Mouse (Mus musculus): ENCODE measurements around the gene Iffo1.
"Not testable (repeated sequence)": the region's sequence is repeated elsewhere in the genome, so short reads cannot be mapped to it uniquely, and the experiment has no call there.

Gene Iffo1

DNA sequence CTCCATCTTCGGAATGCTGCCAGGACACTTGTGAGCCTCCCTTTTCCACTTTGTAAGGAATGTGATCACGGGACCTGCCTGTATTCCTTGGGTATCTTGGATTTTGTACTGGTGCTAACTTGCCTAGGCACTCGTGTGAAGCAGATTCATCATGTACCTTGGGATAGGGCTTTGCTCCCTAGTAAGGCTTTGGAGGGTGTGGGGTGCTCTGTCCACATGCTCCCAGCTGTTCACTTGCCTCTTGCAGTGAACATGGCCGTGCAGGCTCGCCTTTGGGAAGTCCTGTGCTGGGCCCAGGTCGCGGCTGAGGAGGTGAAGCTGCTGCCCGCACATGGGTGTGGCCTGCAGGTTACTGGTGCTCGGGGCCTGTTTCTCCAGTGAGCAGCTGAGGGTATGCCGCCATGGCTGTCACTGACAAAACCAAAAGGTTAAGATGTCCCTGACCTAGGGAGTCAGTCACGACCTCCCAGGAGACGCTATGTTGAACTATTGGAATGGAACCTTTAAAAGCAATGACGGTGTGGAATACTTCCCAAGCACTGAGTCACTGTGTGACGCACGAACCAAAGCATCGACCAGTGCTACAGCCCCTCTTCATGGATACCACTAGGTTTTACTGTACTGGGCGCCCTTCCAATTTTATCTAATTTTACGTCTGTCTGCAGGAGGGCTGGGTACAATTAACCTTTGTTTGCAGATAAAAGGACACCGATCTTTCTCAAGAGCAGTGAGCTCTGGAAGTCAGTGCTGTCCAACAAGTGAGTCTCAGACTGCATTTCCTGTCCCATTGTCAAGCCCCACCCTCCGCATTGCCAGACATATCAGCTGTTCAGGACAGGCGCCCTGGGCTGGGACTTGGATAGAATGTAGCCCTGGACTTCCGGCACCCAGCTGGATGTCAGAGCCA is 16.1 kb downstream of the Iffo1 start:
- DNase-seq (ENCODE audit: low spot score), result peak; percentile 85

DNA sequence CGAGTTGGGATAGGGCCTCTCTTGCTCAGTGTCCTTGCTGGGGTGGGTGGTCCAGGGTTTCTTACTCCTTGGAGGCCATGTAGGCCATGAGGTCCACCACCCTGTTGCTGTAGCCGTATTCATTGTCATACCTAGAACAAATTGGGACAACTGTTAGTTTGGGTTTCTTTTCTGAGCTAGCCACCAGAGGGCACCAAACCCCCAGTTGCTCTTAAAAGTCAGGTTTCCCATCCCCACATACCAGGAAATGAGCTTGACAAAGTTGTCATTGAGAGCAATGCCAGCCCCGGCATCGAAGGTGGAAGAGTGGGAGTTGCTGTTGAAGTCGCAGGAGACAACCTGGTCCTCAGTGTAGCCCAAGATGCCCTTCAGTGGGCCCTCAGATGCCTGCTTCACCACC is 16.9 kb downstream of the Iffo1 start:
- peak; percentile 58 for DNase-seq (ENCODE audit: low spot score)

DNA sequence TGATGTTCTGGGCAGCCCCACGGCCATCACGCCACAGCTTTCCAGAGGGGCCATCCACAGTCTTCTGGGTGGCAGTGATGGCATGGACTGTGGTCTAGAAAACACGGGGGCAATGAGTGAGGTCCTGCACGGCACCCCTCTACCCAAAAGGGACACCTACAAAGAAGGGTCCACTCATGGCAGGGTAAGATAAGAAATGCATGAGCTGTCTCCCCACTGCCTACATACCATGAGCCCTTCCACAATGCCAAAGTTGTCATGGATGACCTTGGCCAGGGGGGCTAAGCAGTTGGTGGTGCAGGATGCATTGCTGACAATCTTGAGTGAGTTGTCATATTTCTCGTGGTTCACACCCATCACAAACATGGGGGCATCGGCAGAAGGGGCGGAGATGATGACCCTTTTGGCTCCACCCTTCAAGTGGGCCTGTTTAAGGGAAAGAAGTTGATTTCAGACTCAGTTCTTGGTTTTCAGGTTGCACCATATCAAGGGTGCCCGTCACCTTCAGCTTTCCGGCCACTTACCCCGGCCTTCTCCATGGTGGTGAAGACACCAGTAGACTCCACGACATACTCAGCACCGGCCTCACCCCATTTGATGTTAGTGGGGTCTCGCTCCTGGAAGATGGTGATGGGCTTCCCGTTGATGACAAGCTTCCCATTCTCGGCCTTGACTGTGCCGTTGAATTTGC is 17.7 kb downstream of the Iffo1 start:
- DNase-seq (ENCODE audit: low spot score), result not testable (repeated sequence)

DNA sequence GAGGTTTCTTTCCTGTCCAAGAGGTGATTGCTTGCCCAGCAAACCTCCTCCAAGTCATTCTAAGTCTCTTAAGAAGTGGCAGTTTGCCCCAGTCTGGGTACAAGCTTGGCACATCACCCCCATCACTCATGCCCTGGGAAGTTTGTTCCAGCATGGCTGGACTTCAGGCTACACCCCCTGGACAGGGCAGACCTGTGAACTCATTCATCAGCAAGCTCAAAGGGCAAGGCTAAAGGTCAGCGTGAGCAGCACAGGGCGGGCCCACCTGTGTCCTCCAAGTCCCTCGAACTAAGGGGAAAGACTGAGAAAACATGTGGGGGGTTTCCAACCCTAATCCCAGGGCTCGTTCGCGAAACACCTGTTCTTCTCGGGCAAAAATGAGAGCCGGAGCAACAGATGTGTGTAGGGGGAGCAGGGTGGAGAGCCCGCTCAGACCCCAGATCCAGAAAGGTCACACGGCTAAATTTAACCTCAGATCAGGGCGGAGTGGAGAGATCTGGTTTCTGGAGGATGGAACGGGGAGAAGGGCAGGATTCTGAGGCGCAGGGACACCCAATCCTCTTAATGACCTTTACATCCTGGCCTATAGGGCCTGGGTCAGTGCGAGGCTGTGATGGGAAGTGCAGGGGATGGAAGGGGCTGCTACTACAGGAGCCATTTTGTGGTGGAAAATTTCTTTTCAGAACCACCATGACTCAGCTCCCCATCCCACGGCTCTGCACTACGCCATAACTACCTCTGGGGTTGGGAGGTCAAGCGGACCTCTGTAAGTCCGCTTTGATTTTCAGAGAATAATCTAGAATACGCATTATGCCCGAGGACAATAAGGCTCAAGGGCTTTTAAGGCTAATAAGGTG is 19.0 kb downstream of the Iffo1 start:
- DNase-seq (ENCODE audit: low spot score), result peak; percentile 80

DNA sequence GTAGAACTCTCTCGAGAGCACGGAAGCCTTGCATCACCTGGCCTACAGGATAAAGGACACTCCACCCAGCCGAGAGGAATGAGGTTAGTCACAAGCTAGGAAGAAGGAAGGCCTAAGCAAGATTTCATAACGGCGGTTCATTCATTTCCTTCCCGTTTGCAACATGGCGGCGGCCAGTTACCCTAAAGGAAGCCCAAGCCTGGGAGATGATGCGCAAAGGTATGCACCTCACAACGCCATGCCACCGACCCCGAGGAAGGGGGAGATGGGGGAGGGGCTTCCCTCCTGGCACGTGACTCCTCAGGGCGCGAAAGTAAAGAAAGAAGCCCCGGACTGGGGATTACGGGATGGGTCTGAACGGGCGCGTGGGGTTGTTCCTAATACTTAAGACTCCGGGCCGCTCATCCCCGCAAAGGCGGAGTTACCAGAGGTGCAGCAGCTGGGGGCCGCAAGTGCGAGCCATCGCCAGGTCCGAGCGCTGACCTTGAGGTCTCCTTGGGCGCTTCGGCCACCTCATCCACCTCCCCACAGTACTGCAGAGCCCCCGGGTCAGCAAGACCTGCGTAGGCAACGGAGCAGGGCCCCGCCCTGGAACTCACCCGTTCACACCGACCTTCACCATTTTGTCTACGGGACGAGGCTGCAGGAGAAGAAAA is 19.8 kb downstream of the Iffo1 start:
- peak; percentile 88 for DNase-seq (ENCODE audit: low spot score)

DNA sequence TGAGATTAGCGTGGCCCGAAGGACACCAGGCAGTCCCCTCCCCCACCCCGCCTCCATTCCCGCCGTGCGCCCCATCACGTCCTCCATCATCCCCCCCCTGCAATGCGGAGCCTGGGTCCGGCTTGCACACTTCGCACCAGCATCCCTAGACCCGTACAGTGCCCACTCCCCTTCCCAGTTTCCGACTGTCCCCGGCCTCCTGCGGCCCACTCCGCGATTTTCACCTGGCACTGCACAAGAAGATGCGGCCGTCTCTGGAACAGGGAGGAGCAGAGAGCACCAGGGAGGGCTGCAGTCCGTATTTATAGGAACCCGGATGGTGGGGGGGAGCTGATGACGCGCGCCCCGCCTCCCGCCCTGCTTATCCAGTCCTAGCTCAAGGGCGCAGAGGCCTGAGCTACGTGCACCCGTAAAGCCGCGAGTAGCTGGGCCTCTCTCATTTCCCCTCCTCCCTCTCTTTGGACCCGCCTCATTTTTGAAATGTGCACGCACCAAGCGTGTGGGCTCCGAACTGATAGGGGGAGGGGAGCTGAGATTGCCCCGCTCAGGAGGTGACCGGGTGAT is 20.4 kb downstream of the Iffo1 start:
- DNase-seq (ENCODE audit: low spot score), result peak; percentile 97

DNA sequence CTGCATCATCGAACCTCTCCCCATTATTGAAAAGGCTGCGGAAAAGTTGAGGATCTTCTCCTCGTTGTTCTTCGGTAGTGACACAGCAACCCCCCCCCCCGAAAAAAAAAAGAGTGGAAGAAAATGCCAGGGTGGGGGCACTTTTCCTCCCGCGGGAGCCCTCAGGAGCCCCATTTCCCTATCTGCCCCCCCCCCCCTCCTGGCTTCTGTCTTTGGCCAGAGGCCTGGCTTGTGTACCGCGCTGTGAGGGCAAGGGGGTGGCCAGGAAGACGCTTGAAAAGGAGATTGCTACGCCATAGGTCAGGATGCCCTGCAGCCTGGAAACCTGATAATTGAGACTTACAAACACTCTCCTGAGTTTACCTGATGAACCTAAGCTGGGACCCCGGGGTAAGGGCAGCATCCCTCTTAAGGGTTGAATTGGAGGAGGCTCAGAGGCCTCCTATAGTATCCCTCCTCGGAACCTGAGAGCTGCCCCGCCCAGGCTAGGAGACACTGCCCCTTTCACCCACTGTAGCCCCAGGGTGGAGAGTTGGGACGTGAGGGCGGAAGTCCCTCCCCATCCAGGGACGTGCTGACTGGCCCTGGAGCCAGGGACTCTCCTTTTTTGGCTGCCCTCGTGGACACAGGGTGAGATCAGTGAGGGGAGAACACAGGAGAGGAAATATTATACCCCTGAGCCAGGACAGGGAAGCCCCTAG is 21.2 kb downstream of the Iffo1 start, which contains the start of gene Gapdh:
Gapdh (minus strand) TSS at position 417 of the 701 bp plus-strand sequence.
- DNase-seq (ENCODE audit: low spot score), result peak; percentile 87

DNA sequence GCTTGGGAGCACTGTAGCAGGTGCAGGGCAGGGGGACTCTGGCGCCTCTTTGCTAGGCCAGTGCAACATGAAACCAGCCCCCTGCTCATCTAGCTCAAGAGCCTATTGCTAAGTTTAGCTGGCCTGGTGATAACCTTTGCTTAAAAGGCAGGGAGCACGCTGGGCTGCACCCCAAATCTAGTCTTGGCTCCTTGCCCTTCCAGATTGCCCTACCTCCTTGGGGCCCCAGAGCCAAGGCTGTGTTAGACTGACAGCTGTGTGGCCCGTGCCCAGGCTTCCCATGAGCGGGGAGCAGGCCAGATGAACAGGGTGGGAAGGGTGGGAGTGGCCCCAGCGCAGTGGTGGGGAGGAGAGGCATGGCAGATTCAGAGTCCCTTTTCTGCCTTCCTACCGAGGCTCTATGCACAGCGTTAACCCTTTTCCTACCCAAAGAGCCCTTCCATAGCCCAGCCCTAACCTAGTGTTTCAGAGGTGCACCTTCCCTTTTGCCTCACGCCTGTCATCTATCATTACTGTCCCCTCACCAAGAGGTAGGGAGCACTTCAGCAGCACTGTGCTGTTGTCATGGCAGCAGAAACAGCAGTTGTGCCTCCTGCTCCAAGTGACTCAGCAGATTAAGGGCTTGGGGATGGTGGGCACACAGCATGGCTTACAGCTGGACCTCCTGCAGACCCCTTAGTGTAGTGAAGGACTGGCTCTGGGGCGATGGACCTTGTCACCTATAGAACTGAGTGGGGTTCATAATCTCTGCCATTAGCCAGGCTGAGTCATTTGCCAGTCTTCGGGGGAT is 22.0 kb downstream of the Iffo1 start:
- peak; percentile 52 for DNase-seq (ENCODE audit: low spot score)

DNA sequence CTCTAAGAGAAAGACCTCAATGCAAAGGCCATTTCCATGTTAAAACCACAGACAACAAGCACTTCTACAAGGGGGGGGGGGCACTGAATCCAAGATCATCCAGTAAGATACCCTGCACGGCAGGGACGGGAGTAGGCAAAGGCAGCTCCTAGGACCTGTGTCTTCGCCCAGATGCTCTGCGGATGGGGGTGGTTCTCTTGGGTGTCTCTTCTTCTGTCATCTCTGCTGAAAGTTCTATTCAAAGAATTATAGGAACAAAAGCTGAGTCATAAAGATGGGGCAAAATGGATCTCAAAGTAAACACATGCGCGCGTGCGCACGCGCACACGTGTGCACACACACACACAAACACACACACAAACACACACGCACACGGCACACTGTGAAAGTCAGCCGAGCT is 23.0 kb downstream of the Iffo1 start:
- DNase-seq (ENCODE audit: low spot score), result no peak

DNA sequence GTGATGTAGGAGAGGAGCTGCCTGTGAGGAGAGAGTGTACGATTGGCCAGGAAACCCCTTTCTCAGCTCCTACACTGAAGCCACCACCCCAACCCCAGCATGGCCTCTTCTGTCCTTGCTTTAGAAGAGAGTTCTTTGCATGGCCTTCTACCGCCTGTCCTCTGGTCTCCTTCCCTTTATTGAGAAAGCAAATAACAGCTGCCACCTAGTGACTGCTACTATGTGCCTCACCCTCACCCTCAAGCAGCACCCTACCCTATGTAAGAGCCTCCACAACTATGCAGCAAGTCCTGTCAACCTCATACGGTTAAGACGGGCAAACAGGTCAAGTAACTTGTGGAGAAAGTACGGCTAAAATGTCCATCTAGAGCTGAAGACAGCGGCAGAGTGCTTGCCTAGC is 25.2 kb downstream of the Iffo1 start:
- no peak for DNase-seq (ENCODE audit: low spot score)

DNA sequence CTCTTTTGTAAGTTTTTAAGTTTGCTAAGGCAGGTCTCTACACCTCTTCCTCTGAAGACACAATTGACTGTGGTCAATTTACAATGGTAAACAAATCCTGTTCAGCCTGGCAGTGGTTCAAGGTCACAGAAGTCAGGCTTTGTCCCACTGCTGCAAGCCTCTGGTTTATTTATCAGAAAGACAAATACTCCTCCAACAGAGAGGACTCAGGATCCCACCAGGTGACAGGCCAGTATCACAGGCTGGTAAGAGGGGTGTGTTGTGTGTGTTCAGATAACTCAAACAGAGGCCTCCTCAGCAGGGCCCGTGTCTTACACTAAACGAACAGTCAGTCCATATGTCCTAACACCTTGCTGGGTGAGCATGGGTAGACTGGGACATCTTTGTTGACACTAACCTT is 27.4 kb downstream of the Iffo1 start:
- DNase-seq (ENCODE audit: low spot score), result peak; percentile 20

DNA sequence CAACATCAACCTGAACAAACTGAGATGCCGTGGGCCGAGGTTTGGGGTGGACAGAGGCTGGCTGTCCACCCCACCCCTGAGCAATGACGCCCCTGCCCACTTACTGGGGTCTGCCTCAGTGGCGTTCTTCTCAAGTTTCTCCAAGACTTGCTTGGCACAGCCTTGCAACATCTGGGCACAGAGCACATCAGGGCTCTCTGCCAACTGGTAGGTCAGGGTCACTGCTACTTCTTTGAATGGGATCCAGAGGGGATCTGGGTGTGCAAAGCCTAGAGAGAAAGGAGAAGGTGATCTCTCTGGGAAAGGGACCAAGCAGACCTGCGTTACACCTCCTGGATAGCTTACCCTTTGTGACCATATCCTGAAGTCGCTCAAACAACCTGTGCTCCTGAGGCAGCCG is 28.2 kb downstream of the Iffo1 start:
- DNase-seq (ENCODE audit: low spot score), result no peak

DNA sequence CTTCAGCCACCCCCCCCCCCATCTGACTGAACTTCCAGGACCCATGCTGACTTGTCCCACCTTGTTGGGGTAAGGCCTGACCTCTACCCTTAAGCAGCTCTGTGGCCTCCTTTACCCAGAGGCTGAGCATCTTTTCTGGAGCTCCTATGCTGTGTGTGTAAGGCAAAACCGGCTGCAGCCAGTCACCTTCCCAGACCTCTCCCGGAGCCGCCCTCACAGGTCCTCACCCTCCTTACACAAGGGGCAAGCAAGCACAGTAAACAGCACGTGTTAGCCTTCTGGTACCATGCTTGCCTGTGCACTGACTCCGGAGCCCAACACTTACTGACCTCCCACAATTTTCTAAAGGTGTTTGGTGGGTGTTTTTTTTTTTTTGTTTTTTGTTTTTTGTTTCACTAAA is 30.4 kb downstream of the Iffo1 start:
- no peak for DNase-seq (ENCODE audit: low spot score)

DNA sequence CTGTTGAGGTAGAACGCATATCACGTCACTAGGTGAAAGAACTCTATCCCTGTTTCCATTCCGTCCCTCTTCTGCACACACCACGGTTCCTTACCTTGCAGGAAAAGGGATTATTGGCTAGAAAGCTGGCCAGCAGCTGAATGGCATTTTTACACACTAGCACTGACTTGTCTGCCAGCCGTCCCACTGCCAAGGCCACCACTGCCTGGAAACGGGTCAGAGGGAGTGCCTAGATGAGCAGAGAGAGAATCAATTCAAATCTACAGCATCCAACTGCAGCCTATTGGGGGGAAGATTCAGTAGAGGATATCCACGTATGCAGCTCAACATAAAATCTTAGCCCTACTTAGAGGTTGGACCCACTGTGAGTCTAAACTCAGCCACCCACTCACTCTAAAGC is 34.6 kb downstream of the Iffo1 start:
- no peak for DNase-seq (ENCODE audit: low spot score)

DNA sequence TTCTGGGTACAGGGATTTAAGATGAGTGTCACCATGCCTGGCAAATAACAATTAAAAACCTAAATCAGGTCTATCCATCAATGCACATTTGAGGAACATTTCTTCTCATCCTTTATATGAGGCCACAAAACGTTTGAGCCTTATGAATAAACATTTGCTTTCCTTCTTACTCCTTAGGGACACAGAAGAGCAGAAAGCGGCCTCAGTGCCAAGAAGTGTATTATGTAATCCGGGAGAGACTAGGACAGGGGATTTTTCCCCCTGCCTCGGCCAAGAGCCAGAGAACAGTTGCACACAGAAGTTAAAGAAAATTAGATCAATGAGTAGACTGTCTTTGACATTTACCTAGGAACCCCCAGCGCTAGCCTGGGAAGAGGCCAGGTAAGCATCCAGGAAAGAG is 37.1 kb downstream of the Iffo1 start:
- no peak for DNase-seq (ENCODE audit: low spot score)

DNA sequence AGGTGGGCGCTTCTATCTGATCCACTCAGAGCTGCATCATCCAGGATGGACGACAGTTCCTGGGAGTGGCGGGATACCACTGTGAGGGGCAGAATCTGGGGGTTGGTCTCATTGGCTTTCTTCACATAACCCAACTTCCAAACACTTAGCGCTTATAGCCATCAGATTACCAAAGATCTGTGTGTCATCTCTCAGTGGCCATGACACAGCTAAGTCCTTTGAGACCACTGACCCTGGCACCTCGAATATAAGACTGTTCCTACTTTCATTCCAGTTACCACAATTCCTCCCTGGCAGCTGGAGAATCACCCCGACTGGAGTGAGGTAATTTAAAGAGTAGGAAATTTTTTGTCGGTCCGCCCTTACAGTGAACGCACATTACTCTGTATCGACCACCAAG is 41.2 kb downstream of the Iffo1 start:
- no peak for DNase-seq (ENCODE audit: low spot score)

DNA sequence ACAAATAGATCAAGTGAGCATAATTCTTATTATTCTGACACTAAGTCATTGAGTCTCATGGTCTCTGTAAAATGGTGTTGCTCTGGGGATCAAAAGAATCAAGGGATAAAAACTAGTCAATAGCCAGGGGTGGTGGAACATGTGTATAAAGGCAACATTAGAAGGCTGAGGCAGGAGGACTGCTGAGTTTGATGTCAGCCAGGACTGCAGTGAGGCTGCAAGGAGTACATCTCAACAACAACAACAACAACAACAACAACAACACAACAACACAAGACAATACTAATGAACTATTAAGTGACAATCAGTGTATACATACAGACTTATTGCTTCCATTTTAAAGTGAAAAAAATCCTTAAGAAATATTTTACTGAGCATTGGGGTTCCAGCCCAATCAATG is 45.8 kb downstream of the Iffo1 start:
- no peak for DNase-seq (ENCODE audit: low spot score)

DNA sequence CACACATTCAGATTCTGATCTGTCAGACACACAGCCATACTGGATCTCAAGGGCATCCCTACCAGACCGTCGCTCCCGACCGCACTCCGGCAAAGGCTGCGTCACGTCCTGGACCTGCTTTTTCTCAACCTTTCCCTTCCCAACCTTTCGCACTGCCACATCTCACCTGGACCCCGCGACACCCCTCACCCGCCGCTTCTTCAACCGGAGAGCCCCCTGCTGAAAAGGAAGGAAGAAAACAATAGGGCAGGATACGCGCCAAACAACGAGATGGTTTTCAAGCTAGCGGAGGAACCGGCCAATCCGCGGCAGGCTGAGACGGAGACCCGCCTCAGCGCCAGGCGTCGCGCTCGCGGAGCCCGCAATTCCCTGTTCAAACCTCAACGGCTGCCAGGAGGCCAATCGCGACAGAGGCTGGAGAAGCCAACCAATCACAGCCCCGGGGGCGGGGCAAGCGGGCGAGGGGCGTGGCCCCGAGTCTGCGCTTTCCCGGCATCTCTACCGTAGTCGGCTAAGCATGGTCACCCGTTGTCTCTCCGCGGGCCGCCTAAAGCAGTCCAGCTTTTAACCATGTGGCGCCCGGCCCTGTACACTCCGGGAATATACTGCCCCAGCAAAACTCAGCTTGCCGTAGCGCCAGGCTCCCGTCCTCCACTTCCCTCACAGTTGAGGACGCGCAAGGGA is 46.4 kb downstream of the Iffo1 start, which contains the start of the genes Ncapd2 and Mrpl51:
Ncapd2 (minus strand) TSS at position 370 of the 684 bp plus-strand sequence.
Mrpl51 (plus strand) TSS at position 470 of the 684 bp plus-strand sequence.
- peak; percentile 99 for DNase-seq (ENCODE audit: low spot score)

DNA sequence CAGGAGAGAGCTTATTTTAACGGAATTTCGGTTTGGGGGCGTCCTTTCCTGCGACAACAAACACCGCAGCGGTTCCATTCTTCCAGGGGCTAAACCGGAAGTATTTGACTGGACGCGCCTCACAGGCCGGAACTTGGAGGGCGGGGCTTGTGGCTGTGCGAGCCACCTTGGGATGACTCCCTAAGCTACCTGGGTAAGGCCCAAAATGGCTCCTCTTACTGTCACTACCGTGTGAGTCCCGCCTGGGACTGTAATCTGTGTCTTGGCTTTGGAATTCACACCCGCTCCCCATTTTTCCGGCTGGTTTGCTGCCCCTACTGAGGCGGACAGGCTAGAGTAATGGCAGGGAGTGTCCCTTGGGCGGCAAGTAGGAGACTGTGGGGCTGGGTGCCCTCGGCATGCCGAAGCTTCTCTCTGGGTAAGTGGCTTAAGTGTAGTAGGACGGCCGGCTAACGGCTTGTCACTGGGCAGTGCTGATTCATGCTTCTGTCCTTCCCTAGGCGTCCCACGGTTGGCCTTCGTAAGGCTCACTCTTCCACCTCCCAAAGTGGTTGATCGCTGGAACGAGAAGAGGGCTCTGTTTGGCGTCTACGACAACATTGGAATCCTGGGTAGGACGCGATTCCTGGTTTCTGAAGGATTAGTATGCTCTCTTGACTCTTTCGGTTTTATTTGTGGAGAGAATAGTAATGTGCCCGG is 47.1 kb downstream of the Iffo1 start:
- DNase-seq (ENCODE audit: low spot score), result peak; percentile 96
